Mouse (Mus musculus) kidney, postnatal 4 days (tissue): ENCODE results near the gene Ino80d.

Source experiments
- DNase-seq, 2 experiments: peaks; one replicate each; pipeline ENCODE4 v3.0.0; 2021; ENCODE audit warnings: mixed read lengths in 2 of 2

The Ino80d gene

GRCm38 (mm10) chr1:63102758-63103451 is 11.6 kb downstream of the Ino80d start:
- no peak for DNase-seq

GRCm38 (mm10) chr1:63100196-63100595 is 14.3 kb downstream of the Ino80d start:
- no peak for DNase-seq

GRCm38 (mm10) chr1:63098831-63099230 is 15.6 kb downstream of the Ino80d start:
- no peak for DNase-seq

GRCm38 (mm10) chr1:63096071-63096470 is 18.4 kb downstream of the Ino80d start:
- DNase-seq, result no peak

GRCm38 (mm10) chr1:63089795-63090194 is 24.7 kb downstream of the Ino80d start:
- no peak for DNase-seq

GRCm38 (mm10) chr1:63088614-63089013 is 25.9 kb downstream of the Ino80d start:
- no peak for DNase-seq

GRCm38 (mm10) chr1:63080277-63080676 is 34.2 kb downstream of the Ino80d start:
- DNase-seq, result no peak

- DNase-seq, result no peak
Observed at GRCm38 (mm10) chr1:63076383-63076782, 38.1 kb downstream of the Ino80d start.

GRCm38 (mm10) chr1:63071379-63071778 is 43.1 kb downstream of the Ino80d start:
- no peak for DNase-seq

GRCm38 (mm10) chr1:63058361-63058760 is 56.1 kb downstream of the Ino80d start:
- no peak for DNase-seq

GRCm38 (mm10) chr1:63057849-63058248 is 56.6 kb downstream of the Ino80d start:
- DNase-seq, result no peak

GRCm38 (mm10) chr1:63057318-63057717 is 57.1 kb downstream of the Ino80d start:
- DNase-seq, result no peak

- DNase-seq, result no peak
Observed at GRCm38 (mm10) chr1:63055386-63055785, 59.1 kb downstream of the Ino80d start.

- DNase-seq, result no peak
Observed at GRCm38 (mm10) chr1:63050866-63051265, 63.6 kb downstream of the Ino80d start.

- DNase-seq, result no peak
Observed at GRCm38 (mm10) chr1:63049977-63050376, 64.5 kb downstream of the Ino80d start.

- no peak for DNase-seq
Observed at GRCm38 (mm10) chr1:63047983-63048382, 66.5 kb downstream of the Ino80d start.

GRCm38 (mm10) chr1:63032929-63033328 is 81.5 kb downstream of the Ino80d start:
- no peak for DNase-seq

- no peak for DNase-seq
Observed at GRCm38 (mm10) chr1:63019916-63020315, 94.6 kb downstream of the Ino80d start.

GRCm38 (mm10) chr1:63005013-63005646 is 109.3 kb downstream of the Ino80d start:
- DNase-seq, result peak; percentile 22 to 33

GRCm38 (mm10) chr1:63001874-63002273 is 112.6 kb downstream of the Ino80d start:
- no peak for DNase-seq

- no peak for DNase-seq
Observed at GRCm38 (mm10) chr1:62993348-62993747, 121.1 kb downstream of the Ino80d start.

GRCm38 (mm10) chr1:62992648-62993047 is 121.8 kb downstream of the Ino80d start:
- no peak for DNase-seq

GRCm38 (mm10) chr1:62991021-62991420 is 123.4 kb downstream of the Ino80d start:
- DNase-seq, result no peak

- no peak for DNase-seq
Observed at GRCm38 (mm10) chr1:62987561-62987960, 126.9 kb downstream of the Ino80d start.

- DNase-seq, result peak; percentile 81 to 83
Observed at GRCm38 (mm10) chr1:62986267-62986666, 128.2 kb downstream of the Ino80d start.
